Mouse (Mus musculus) liver, embryonic 15.5 days (tissue): Measurements from ENCODE around the gene Cntfr. TPM values are rescaled to one million over a fixed set of nuclear protein-coding genes. Genes with fewer than 3 reads are reported as not detected.
"Not testable (repeated sequence)": the region's sequence is repeated elsewhere in the genome, so short reads cannot be mapped to it uniquely, and the experiment has no call there.

Source experiments
- ATAC-seq: fragments of 200-750 bp; cut with Nextera tagmentation; 2 replicates; pipeline ENCODE4 v1.8.0; 2017; ENCODE audit warnings: moderate number of reproducible peaks, mild to moderate bottlenecking, moderate library complexity; ENCODE audit not compliant: insufficient read depth
- H3K27ac ChIP-seq: fragments of 300-500 bp; sonication (generic); replicated peaks from 2 replicates; pipeline ENCODE4 v1.5.1; 2015; ENCODE audit warnings: mild to moderate bottlenecking, inconsistent platforms
- H3K27me3 ChIP-seq: fragments of 300-500 bp; sonication (generic); 2 replicates; pipeline ENCODE4 v1.6.1; 2015; ENCODE audit warnings: mild to moderate bottlenecking, inconsistent platforms
- H3K36me3 ChIP-seq: fragments of 300-500 bp; sonication (generic); replicated peaks from 2 replicates; pipeline ENCODE4 v1.6.1; 2015; ENCODE audit warnings: moderate library complexity, mild to moderate bottlenecking, inconsistent platforms
- H3K4me1 ChIP-seq: fragments of 300-500 bp; sonication (generic); replicated peaks from 2 replicates; pipeline ENCODE4 v1.6.1; 2015; ENCODE audit warnings: inconsistent platforms
- H3K4me2 ChIP-seq: fragments of 300-500 bp; sonication (generic); 2 replicates; pipeline ENCODE4 v1.6.1; 2015; ENCODE audit warnings: moderate library complexity, mild to moderate bottlenecking, inconsistent platforms
- H3K4me3 ChIP-seq: fragments of 300-500 bp; sonication (generic); replicated peaks from 2 replicates; pipeline ENCODE4 v1.5.1; 2015; ENCODE audit warnings: mild to moderate bottlenecking, inconsistent platforms
- H3K9ac ChIP-seq: fragments of 300-500 bp; sonication (generic); 2 replicates; pipeline ENCODE4 v1.6.1; 2015; ENCODE audit warnings: moderate library complexity, mild to moderate bottlenecking, inconsistent platforms
- H3K9me3 ChIP-seq: fragments of 300-500 bp; sonication (generic); replicated peaks from 2 replicates; pipeline ENCODE4 v1.6.1; 2016; ENCODE audit warnings: inconsistent platforms
- WGBS: fragments of 180-500 bp; shearing (Covaris S2); methylation state at CpG from one replicate; pipeline ENCODE4 v1.1.7; 2015; ENCODE audit warnings: mixed read lengths; ENCODE audit not compliant: insufficient replicate concordance; 5-methylcytosine and 5-hydroxymethylcytosine counted together
- polyA plus RNA-seq: library from polyadenylated mRNA; unstranded; fragments of >200 nt; fragmentation: Nextera tagmentation; extraction: Ambion mirVana; gene quantifications from 2 replicates; pipeline ENCODE4 v1.2.1, GENCODE M21; 2015

Cntfr gene
- polyA plus RNA-seq, 1 experiment from 2014 or later, result 0.31 TPM

DNA sequence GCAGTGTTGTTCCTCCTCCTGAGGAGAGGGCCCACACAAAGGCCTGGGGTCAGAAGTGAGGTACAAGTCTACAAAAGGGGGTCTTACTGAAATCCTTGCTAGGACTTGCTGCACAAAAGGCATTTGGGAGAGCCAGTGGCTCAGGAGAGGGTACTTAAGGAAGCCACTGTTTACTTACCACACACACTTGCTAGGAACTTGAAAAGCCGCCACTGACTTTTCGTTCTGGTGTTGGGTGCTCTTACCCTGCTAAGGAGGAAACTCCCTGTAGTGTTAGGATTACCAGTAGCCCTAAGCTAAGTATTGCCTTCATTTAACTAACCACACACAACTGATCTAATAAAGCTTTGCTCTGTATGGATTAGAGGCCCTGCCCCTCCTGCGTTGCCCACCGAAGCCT is 6.9 kb downstream of the Cntfr start:
- not testable (repeated sequence) for H3K9ac ChIP-seq, H3K9me3 ChIP-seq, H3K4me3 ChIP-seq, H3K36me3 ChIP-seq, H3K4me1 ChIP-seq, H3K27ac ChIP-seq, ATAC-seq, H3K4me2 ChIP-seq
- WGBS, result no CpG with 5 or more reads among the region's 4 CpGs
- peaks cover 18% of the 10 kb centered on the region for H3K27me3 ChIP-seq

DNA sequence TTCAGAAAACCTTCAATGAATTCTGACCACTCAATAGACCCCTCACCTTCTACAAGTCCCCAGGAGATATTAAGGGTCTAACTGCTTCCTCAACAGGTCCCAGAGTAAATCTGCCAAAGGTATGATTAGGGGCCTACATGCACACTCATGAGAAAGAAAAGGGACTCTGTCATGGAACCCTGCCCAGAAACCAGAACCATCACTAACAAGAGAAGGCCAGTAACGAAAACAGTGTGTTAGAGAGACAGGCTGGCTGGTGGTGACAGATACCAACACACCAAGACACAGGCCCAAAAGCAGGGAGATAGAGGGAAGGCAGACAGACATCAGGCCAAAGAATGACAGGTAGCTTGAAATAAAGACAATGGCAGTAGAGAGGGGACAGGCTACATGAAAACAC is 8.3 kb downstream of the Cntfr start:
- peaks cover 23% of the 10 kb centered on the region for H3K27me3 ChIP-seq
- H3K9ac ChIP-seq, ATAC-seq, H3K9me3 ChIP-seq, H3K4me3 ChIP-seq, H3K4me1 ChIP-seq, H3K27ac ChIP-seq, H3K4me2 ChIP-seq, H3K36me3 ChIP-seq: not testable (repeated sequence)
- WGBS, result 51% methylated on average over 1 of the region's 1 CpGs

DNA sequence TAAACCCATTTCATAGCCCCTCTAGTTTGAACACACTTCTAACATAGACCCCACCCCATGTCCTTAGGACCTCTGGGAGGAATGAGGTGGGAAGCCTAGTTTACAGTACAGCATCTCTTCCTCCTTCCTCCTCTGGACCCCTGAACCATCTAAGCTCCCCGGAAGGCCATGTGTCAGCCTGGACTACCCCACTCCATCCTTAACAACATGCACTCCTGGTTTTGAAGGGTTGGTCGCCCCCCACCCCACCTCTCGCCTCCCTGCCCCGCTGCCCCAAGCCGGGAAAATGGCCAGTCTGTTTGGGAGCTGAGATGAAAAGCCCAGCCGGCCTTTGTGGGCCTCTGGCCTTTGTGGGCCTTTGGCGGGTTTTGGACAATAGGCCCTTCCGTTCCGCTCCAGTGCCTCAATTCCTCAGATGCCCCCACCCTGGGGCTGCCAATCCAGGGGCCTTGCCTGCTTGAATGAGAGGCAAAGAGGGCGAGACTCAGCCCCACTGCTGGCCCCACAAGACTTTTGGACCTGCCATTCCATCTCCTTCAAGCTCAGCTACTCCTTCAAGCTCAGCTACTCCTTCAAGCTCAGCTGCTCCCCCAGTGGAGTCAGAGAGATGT is 10.9 kb downstream of the Cntfr start:
- not testable (repeated sequence) for H3K9ac ChIP-seq, H3K4me2 ChIP-seq, H3K36me3 ChIP-seq, H3K9me3 ChIP-seq, ATAC-seq, H3K4me1 ChIP-seq, H3K4me3 ChIP-seq, H3K27ac ChIP-seq
- H3K27me3 ChIP-seq, result peaks cover 34% of the 10 kb centered on the region
- 38% methylated on average over 10 of the region's 10 CpGs for WGBS

DNA sequence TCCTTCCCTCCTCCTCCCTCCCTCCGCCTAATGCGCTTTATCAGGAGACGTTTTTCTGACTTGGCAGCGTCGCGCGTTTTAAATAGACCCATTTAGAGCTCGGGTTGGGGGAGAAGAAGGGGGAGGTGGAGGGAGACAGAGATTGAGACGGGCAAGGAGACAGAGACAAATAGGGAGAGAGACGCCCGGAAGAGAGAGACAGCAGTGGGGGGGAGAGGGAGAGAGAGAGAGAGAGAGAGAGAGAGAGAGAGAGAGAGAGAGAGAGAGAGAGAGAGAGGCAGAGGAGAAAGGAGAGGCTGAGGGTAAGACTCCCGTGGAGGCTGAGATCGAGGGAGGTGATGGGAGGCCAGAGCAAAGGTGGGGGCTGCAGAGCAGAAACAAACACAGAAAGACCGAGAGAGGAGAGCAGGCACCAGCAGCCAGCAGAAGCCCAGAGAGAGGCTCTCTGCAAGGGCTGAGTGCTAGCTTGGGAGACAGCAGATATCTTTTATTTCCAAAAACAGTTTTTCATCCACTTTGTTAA is 11.9 kb downstream of the Cntfr start:
- H3K36me3 ChIP-seq, ATAC-seq: not testable (repeated sequence)
- WGBS, result 3% methylated on average over 14 of the region's 14 CpGs

DNA sequence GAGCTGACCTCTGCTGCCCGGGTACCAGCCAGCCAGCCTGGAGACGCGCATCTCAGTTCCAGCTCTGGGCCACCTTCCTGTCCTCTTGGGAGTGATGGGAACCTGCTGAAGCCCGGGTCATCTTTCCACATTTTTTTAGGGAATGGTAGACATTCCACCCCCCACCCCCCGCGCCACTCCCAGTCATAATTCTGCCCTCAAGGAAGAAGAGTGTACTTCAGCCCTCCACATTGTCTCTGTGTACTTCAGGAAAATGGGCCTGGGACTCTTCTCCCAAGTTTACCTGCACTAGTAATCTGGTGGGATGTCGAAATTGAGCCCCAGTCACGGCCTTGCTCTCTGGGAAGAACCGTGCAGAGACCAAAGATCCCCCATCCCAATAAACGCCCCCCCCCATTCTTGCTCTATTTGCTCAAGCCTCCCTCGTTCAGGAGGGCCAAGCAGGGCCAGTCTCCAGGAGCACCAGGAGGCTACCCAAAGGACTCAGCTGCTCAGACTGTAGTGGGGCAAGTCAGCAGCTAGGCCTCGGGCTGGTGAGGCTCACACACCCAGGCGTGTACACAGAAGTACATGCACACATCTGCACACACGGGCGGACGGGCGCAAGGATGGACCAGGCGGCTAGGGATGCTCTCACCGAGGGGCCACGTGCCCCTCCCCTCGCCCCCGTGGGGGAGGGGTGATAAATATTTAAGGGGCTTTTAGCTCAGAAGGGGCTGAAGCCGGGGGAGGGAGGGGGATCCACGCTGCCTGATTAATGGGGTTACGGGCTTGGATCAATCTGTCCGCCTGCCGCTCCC is 12.6 kb downstream of the Cntfr start:
- not testable (repeated sequence) for H3K36me3 ChIP-seq, H3K9ac ChIP-seq, H3K4me3 ChIP-seq, H3K9me3 ChIP-seq, ATAC-seq, H3K27ac ChIP-seq, H3K4me1 ChIP-seq, H3K4me2 ChIP-seq
- H3K27me3 ChIP-seq, result peaks cover 49% of the 10 kb centered on the region
- whole genome bisulfite sequencing, result 6% methylated on average over 22 of the region's 27 CpGs

More for the DNA sequence above, 11.9 kb downstream of the Cntfr start:
- not testable (repeated sequence) for H3K4me3 ChIP-seq, H3K4me2 ChIP-seq, H3K9ac ChIP-seq, H3K4me1 ChIP-seq, H3K27ac ChIP-seq, H3K9me3 ChIP-seq
- peaks cover 42% of the 10 kb centered on the region for H3K27me3 ChIP-seq

DNA sequence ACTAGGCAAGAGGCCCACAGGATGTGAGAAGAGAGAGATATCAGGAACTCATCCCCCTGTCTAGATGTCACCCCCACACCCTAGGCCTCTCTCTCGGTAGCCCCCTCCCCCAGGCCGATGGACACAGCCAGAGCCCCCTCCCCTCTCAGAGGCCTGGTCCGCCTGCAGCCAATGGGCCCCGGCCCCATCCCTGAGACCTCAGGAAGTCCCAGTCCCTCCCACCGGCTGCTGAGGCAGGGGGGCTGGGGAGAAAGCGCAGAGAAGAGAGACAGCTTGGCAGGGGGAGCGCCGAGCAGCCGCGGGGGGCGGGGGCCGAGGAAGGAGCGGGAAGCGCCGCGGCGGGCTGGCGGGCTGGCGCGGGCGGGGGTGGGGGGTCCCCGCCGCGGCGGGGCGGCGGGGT is 13.6 kb downstream of the Cntfr start:
- H3K9ac ChIP-seq, H3K4me2 ChIP-seq, H3K27ac ChIP-seq, ATAC-seq, H3K4me3 ChIP-seq, H3K9me3 ChIP-seq, H3K36me3 ChIP-seq, H3K4me1 ChIP-seq: not testable (repeated sequence)
- WGBS, result 3% methylated on average over 10 of the region's 27 CpGs
- peaks cover 59% of the 10 kb centered on the region for H3K27me3 ChIP-seq

DNA sequence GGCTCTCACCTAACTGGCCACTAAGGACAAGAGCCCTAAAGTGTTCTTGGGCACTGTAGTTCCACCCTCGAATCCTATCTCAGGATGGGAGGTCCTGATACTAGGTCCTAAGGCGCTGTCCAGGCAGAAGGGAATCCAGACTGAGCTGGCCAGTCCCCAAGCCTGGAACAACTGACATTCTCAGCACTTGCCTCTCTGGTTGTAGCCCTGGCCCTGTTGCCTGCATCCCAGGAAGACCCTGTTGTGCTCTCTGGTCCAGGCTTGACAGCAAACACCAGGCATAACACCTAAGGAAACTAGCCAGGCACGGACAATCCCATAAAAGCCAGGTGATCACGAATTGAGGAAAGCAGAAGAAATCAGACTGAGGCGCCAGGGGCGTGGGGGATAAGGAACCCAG is 14.1 kb downstream of the Cntfr start:
- Histone ChIP-seq H3K36me3 (no peaks in the 10 kb centered on the region), H3K27me3 (peaks cover 64% of the 10 kb centered on the region), H3K9ac (no peak overlapping the region), H3K9me3 (no peaks in the 10 kb centered on the region), H3K27ac (no peak overlapping the region), H3K4me3 (no peak overlapping the region), H3K4me1 (no peaks in the 10 kb centered on the region), H3K4me2 (no peak overlapping the region)
- ATAC-seq, result no peak
- WGBS, result 9% methylated on average over 6 of the region's 6 CpGs

DNA sequence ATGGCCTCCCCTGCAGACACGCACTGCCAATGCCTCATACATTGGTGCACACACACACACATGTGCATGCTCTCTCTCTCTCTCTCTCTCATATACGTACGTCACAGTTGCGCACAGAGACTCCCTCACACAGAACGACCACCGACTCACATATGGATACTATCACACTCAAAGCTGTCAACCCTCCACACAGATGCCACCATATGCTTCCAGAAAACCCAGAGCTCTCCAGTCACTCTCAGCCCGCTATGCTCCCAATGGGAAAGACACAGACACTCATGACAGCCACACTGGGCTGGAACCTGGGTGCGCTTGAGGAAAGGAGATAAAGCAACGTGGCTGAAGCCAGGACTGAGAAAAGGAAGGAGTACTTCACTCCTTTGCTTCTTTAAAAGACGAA is 14.9 kb downstream of the Cntfr start:
- peaks cover 68% of the 10 kb centered on the region for H3K27me3 ChIP-seq
- WGBS, result 61% methylated on average over 10 of the region's 10 CpGs
- H3K9ac ChIP-seq, result no peak overlapping the region
- H3K36me3 ChIP-seq, result no peaks in the 10 kb centered on the region
- no peak overlapping the region for H3K27ac ChIP-seq
- H3K9me3 ChIP-seq, result no peaks in the 10 kb centered on the region
- no peaks in the 10 kb centered on the region for H3K4me1 ChIP-seq
- no peak overlapping the region for H3K4me2 ChIP-seq
- ATAC-seq, result no peak
- H3K4me3 ChIP-seq, result no peak overlapping the region

DNA sequence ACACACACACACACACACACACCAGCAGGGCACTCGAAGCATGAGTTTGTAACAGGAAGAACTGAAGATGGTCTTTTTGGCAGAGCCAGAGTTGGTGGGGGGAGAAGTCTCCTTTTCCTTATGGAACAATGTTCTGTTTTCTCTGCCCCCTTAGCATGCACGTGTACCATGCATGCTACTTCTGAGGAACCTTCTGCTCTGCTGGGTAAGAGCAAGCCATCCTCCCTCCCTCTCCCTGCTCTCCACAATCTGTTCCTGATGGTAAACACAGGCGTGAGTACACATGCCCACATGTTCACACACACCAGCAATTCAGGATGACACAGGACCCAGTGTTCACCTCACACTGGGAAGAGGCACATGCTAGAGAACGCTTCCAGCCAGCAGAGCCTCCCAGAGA is 15.7 kb downstream of the Cntfr start:
- Histone ChIP-seq H3K9ac (no peak overlapping the region), H3K4me1 (no peaks in the 10 kb centered on the region), H3K4me3 (no peak overlapping the region), H3K27ac (no peak overlapping the region), H3K27me3 (peaks cover 73% of the 10 kb centered on the region), H3K36me3 (no peaks in the 10 kb centered on the region), H3K4me2 (no peak overlapping the region), H3K9me3 (no peaks in the 10 kb centered on the region)
- ATAC-seq, result no peak
- WGBS, result 45% methylated on average over 4 of the region's 4 CpGs

DNA sequence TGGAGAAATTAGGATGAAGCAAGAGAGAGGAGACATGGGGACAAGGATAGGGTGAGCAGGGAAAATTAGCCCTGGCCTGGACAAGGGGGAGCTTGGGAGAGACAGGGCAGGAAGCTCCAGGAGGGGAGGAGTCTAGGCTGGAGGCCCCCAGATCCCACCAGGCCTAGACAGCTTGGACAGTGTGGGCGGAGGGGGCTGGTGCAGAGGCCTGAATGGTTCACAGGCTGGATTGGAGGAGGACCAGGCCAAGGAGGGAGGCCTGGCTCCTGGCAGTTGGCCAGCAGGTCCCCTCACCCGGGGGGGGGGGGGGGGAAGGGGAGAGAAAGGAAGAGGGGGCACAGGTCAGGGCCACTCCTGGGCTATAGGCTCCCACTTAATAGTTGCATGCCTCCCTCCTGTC is 17.6 kb downstream of the Cntfr start:
- no peak overlapping the region for H3K27ac ChIP-seq
- H3K4me2 ChIP-seq, result no peak overlapping the region
- H3K27me3 ChIP-seq, result peaks cover 74% of the 10 kb centered on the region
- no peak overlapping the region for H3K9ac ChIP-seq
- 47% methylated on average over 1 of the region's 2 CpGs for WGBS
- H3K4me3 ChIP-seq, result no peak overlapping the region
- H3K36me3 ChIP-seq, result no peaks in the 10 kb centered on the region
- H3K9me3 ChIP-seq, result no peaks in the 10 kb centered on the region
- no peak for ATAC-seq
- no peaks in the 10 kb centered on the region for H3K4me1 ChIP-seq

DNA sequence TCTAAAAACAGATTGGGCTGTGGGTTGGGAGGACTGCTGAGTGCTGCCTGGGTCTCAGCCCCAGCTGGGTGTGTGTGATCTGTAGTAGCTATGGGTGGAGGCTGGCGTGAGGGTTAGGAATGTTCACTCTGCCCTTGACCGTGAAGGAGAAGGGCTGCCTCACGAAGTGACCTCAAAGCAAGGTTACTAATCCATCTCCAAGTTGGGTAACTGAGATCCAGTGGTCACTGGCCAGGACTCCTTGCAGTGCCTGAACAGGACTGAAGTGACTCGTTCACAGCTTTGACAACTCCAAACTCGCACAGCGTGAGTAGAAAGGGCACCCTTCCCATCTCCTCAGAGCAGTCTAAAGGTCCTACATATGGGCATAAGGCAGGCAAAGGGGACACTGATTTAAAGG is 18.0 kb downstream of the Cntfr start:
- Histone ChIP-seq H3K4me2 (no peak overlapping the region), H3K9me3 (no peaks in the 10 kb centered on the region), H3K4me1 (no peaks in the 10 kb centered on the region), H3K27ac (no peak overlapping the region), H3K27me3 (peaks cover 74% of the 10 kb centered on the region), H3K9ac (no peak overlapping the region), H3K36me3 (no peaks in the 10 kb centered on the region), H3K4me3 (no peak overlapping the region)
- ATAC-seq, result no peak
- WGBS, result 48% methylated on average over 6 of the region's 6 CpGs
